Mouse (Mus musculus) heart, embryonic 16.5 days (tissue): Measurements from ENCODE around the gene Med13. TPM values are rescaled to one million over a fixed set of nuclear protein-coding genes. Genes with fewer than 3 reads are reported as not detected.
"Not testable (repeated sequence)": the region's sequence is repeated elsewhere in the genome, so short reads cannot be mapped to it uniquely, and the experiment has no call there.

ENCODE experiments used
- ATAC-seq: fragments of 200-750 bp; cut with Nextera tagmentation; replicated peaks from 2 replicates; pipeline ENCODE4 v1.8.0; 2017; ENCODE audit warnings: moderate number of reproducible peaks; ENCODE audit not compliant: insufficient read depth, low FRiP score; ENCODE audit errors: extremely low read depth
- H3K27ac ChIP-seq: fragments of 300-500 bp; sonication (generic); 2 replicates; pipeline ENCODE4 v1.5.1; 2014; ENCODE audit warnings: mild to moderate bottlenecking, low read length, control low read depth, moderate library complexity
- H3K27me3 ChIP-seq: fragments of 300-500 bp; sonication (generic); 2 replicates; pipeline ENCODE4 v1.6.1; 2014; ENCODE audit warnings: low read length, mixed read lengths; ENCODE audit not compliant: control insufficient read depth, insufficient read depth
- H3K36me3 ChIP-seq: fragments of 300-500 bp; sonication (generic); 2 replicates; pipeline ENCODE4 v1.6.1; 2014; ENCODE audit not compliant: control insufficient read depth, insufficient read depth
- H3K4me1 ChIP-seq: fragments of 300-500 bp; sonication (generic); 2 replicates; pipeline ENCODE4 v1.6.1; 2014; ENCODE audit warnings: low read length, mixed read lengths; ENCODE audit not compliant: control insufficient read depth, insufficient read depth
- H3K4me2 ChIP-seq: fragments of 300-500 bp; sonication (generic); 2 replicates; pipeline ENCODE4 v1.6.1; 2014; ENCODE audit warnings: low read depth, mild to moderate bottlenecking, control low read depth, low read length
- H3K4me3 ChIP-seq: fragments of 300-500 bp; sonication (generic); 2 replicates; pipeline ENCODE4 v1.5.1; 2014; ENCODE audit warnings: mild to moderate bottlenecking, control low read depth, low read length
- H3K9ac ChIP-seq: fragments of 300-500 bp; sonication (generic); 2 replicates; pipeline ENCODE4 v1.6.1; 2014; ENCODE audit warnings: low read length, control low read depth
- H3K9me3 ChIP-seq: fragments of 300-500 bp; sonication (generic); replicated peaks from 2 replicates; pipeline ENCODE4 v1.6.1; 2016; ENCODE audit warnings: low read length; ENCODE audit not compliant: control insufficient read depth
- WGBS: fragments of 180-500 bp; shearing (Covaris S2); extraction: QIAGEN DNeasy Blood & Tissue Kit; methylation state at CpG from one replicate; pipeline ENCODE4 v1.1.7; 2014; 5-methylcytosine and 5-hydroxymethylcytosine counted together
- polyA plus RNA-seq: library from polyadenylated mRNA; unstranded; fragments of >200 nt; fragmentation: Nextera tagmentation; extraction: Ambion mirVana; gene quantifications from 2 replicates; pipeline ENCODE4 v1.2.1, GENCODE M21; 2015

The Med13 gene
- polyA plus RNA-seq, 1 experiment from 2014 or later, result 6.2 TPM

DNA sequence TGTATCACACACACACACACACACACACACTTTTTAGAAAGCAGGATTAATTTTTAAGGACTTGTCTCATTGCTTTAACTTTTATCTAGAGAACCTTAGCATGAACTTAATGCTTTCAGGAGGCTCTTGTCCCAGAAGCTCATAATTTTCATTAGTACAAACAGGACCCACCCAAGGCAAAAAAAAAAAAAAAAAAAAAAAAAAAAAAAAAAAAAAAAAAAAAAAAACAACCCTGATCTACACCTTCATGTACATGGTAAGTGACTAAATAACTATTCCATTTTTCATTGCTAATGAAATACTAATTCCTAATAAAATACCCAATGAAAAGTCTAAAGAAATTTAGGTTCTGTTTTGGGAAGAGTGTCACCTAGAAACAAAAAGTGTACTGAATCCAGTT is 8.5 kb downstream of the Med13 start:
- H3K27ac ChIP-seq, result no peak overlapping the region
- no peak for ATAC-seq
- no peak overlapping the region for H3K9ac ChIP-seq
- H3K27me3 ChIP-seq, result no peaks in the 10 kb centered on the region
- no peak overlapping the region for H3K4me3 ChIP-seq
- H3K36me3 ChIP-seq, result peaks cover 12% of the 10 kb centered on the region
- H3K4me2 ChIP-seq, result no peak overlapping the region
- peaks cover 20% of the 10 kb centered on the region for H3K4me1 ChIP-seq
- H3K9me3 ChIP-seq, result no peaks in the 10 kb centered on the region

GRCm38 (mm10) chr11:86347387-86348122 is 9.8 kb downstream of the Med13 start:
- H3K36me3 ChIP-seq, result peaks cover 12% of the 10 kb centered on the region
- ATAC-seq, result no peak
- H3K4me3 ChIP-seq, result no peak overlapping the region
- no peaks in the 10 kb centered on the region for H3K9me3 ChIP-seq
- peaks cover 9% of the 10 kb centered on the region; the same call in 1 of the 2 replicates for H3K4me1 ChIP-seq
- H3K4me2 ChIP-seq, result no peak overlapping the region
- WGBS, result 84% methylated on average over 5 of the region's 5 CpGs
- no peaks in the 10 kb centered on the region for H3K27me3 ChIP-seq
- H3K27ac ChIP-seq, result no peak overlapping the region
- no peak overlapping the region for H3K9ac ChIP-seq

DNA sequence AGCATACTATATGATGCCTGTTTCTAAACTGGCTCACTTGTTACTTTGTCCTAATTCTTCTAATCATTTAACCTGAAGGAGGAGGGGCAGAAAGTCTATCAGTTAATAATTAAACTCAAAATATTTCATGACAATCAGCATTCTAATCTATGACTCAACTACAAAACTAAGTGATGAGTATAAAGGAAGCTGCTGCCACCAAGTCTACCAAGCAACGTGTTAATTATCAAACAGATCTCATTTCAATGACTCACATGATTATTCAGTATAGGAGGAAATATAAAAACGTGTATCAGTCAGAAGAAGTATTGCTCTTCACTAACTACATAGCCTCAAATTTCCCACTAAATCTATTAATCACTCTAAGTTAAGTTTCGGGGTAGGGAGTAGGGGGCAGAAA is 10.9 kb downstream of the Med13 start:
- 75% methylated on average over 3 of the region's 3 CpGs for WGBS
- ATAC-seq, result no peak
- no peaks in the 10 kb centered on the region for H3K9me3 ChIP-seq
- no peak overlapping the region for H3K9ac ChIP-seq
- peaks cover 12% of the 10 kb centered on the region for H3K36me3 ChIP-seq
- H3K4me2 ChIP-seq, result no peak overlapping the region
- H3K4me1 ChIP-seq, result peaks cover 7% of the 10 kb centered on the region; the same call in 1 of the 2 replicates
- H3K4me3 ChIP-seq, result no peak overlapping the region
- H3K27me3 ChIP-seq, result no peaks in the 10 kb centered on the region
- H3K27ac ChIP-seq, result no peak overlapping the region

- H3K4me2 ChIP-seq, H3K4me1 ChIP-seq, ATAC-seq, H3K4me3 ChIP-seq, H3K9me3 ChIP-seq, H3K9ac ChIP-seq, H3K27me3 ChIP-seq, H3K27ac ChIP-seq: not testable (repeated sequence)
- WGBS, result 95% methylated on average over 1 of the region's 1 CpGs
- H3K36me3 ChIP-seq, result peaks cover 12% of the 10 kb centered on the region
These were observed 12.5 kb downstream of the Med13 start for GRCm38 (mm10) chr11:86344940-86345339.

DNA sequence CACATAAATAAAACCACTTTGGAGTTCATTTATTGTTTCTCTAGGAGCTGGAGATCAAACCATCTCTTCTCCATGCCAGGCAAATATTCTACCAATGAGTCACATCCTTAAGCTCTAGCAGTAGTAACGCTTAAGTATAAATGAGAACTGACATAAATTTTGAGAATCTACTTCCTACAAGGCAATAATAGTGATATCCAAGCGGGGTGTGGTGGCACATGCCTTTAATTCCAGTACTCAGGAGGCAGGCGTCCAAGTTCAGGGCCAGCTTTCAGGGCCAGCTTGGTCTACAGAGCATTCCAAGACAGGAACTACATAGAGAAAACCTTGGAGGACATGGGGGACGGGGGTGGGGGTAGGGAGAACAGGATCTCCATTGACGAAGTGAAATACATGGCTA is 33.2 kb downstream of the Med13 start:
- Histone ChIP-seq H3K36me3 (peaks cover 19% of the 10 kb centered on the region), H3K4me3 (no peak overlapping the region), H3K4me1 (peaks cover 3% of the 10 kb centered on the region; the same call in 1 of the 2 replicates), H3K27me3 (no peaks in the 10 kb centered on the region), H3K9me3 (no peaks in the 10 kb centered on the region), H3K9ac (no peak overlapping the region), H3K4me2 (no peak overlapping the region), H3K27ac (no peak overlapping the region)
- 0 out of 2 replicates have a peak, but pooled peaks have one; percentile 45 for ATAC-seq
- 61% methylated on average over 5 of the region's 5 CpGs for WGBS

DNA sequence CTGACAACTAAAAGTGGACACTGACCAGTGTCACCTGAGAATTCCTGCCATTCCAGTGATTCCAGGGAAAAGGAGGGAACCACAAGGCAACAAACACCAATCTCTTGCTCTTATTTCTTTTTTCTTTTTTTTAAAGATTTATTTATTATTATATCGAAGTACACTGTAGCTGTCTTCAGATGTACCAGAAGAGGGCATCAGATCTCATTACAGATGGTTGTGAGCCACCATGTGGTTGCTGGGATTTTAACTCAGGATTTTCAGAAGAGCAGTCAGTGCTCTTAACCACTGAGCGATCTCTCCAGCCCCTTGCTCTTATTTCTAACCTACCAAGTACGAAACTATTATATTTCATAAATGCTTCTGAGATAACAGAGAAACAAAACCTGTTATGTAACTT is 42.4 kb downstream of the Med13 start:
- not testable (repeated sequence) for H3K9me3 ChIP-seq, ATAC-seq, H3K27me3 ChIP-seq, H3K4me3 ChIP-seq, H3K4me2 ChIP-seq, H3K9ac ChIP-seq, H3K4me1 ChIP-seq, H3K27ac ChIP-seq
- peaks cover 10% of the 10 kb centered on the region for H3K36me3 ChIP-seq
- 85% methylated on average over 3 of the region's 3 CpGs for WGBS

- Histone ChIP-seq H3K4me2 (no peak overlapping the region), H3K9me3 (no peaks in the 10 kb centered on the region), H3K9ac (no peak overlapping the region), H3K27me3 (no peaks in the 10 kb centered on the region), H3K36me3 (peaks cover 7% of the 10 kb centered on the region), H3K4me1 (no peaks in the 10 kb centered on the region), H3K4me3 (no peak overlapping the region), H3K27ac (no peak overlapping the region)
- 76% methylated on average over 6 of the region's 6 CpGs for WGBS
- no peak for ATAC-seq
These were observed 47.1 kb downstream of the Med13 start for GRCm38 (mm10) chr11:86310280-86310679.

GRCm38 (mm10) chr11:86292201-86292600 is 65.2 kb downstream of the Med13 start:
- not testable (repeated sequence) for ATAC-seq, H3K27ac ChIP-seq, H3K4me3 ChIP-seq, H3K9me3 ChIP-seq, H3K9ac ChIP-seq, H3K4me2 ChIP-seq, H3K4me1 ChIP-seq, H3K27me3 ChIP-seq
- H3K36me3 ChIP-seq, result peaks cover 15% of the 10 kb centered on the region
- WGBS, result 95% methylated on average over 10 of the region's 10 CpGs

GRCm38 (mm10) chr11:86291714-86292113 is 65.7 kb downstream of the Med13 start:
- peaks cover 5% of the 10 kb centered on the region for H3K4me1 ChIP-seq
- H3K4me2 ChIP-seq, result no peak overlapping the region
- H3K4me3 ChIP-seq, result no peak overlapping the region
- H3K9me3 ChIP-seq, result no peaks in the 10 kb centered on the region
- no peak overlapping the region for H3K27ac ChIP-seq
- no peaks in the 10 kb centered on the region for H3K27me3 ChIP-seq
- H3K36me3 ChIP-seq, result peaks cover 15% of the 10 kb centered on the region
- H3K9ac ChIP-seq, result no peak overlapping the region
- WGBS, result 94% methylated on average over 6 of the region's 6 CpGs
- ATAC-seq, result no peak
